Mouse (Mus musculus) testis, adult 2 months (tissue): ENCODE measurements around the gene Elobl.

Experiments used
- CTCF ChIP-seq: fragments of 200-500 bp; IDR thresholded peaks from 2 replicates; pipeline ENCODE4 v1.5.1; 2012; ENCODE audit warnings: low read depth, mild to moderate bottlenecking, inconsistent platforms, low read length, moderate library complexity; ENCODE audit not compliant: control insufficient read depth, insufficient read depth, insufficient replicate concordance
- POLR2A ChIP-seq: fragments of 200-500 bp; IDR thresholded peaks from 2 replicates; pipeline ENCODE4 v1.6.1; 2012; ENCODE audit warnings: low read depth, mild to moderate bottlenecking, inconsistent platforms, low read length, moderate library complexity; ENCODE audit not compliant: control insufficient read depth

DNA sequence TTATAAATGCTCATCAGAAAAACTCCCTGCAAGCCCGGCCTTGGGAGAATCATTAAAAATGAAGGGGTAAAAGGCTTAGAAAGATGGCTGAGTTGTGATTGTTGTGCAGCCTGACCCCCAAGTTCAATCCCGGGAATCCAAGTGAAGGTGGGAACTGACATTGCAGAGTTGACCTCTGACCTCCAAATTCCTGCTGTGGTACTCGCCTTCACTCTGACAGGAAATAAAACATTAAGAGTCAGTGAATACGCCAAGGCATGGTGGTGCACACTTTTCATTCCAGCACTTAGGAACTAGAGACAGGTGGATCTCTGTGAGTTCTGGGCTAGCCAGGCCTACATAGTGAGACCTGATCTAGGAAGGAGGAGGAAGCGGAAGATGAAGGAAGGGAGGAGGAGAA, 38.7 kb upstream of the Elobl start:
- TF ChIP-seq CTCF: no peak
- no peak for TF ChIP-seq POLR2A
